Mouse (Mus musculus) layer of hippocampus, adult 2 months (tissue): ENCODE data around the gene Ddx46. TPM values are rescaled to one million over a fixed set of nuclear protein-coding genes. Genes with fewer than 3 reads are reported as not detected.
A peak's percentile ranks its signal among the peaks of the same experiment; 100 is the strongest.
"Not testable (repeated sequence)": the region's sequence is repeated elsewhere in the genome, so short reads cannot be mapped to it uniquely, and the experiment has no call there.

Experiments
- DNase-seq, 2 experiments: peaks; one replicate each; pipeline ENCODE4 v3.0.0; 2022; ENCODE audit warnings: low spot score in 2 of 2
- H3K27ac ChIP-seq: fragments of 200-600 bp; 2 replicates; pipeline ENCODE4 v1.8.1; 2022
- H3K4me3 ChIP-seq: fragments of 200-600 bp; 2 replicates; pipeline ENCODE4 v1.8.1; 2022; ENCODE audit warnings: mild to moderate bottlenecking
- CTCF ChIP-seq: fragments of 200-600 bp; conservative IDR thresholded peaks from 2 replicates; pipeline ENCODE4 v1.8.1; 2022; ENCODE audit warnings: antibody characterized with exemption, mild to moderate bottlenecking, moderate library complexity
- total RNA-seq, 2 experiments: library from RNA; stranded (reverse); gene quantifications; 2 replicates each; pipeline ENCODE4 v1.2.3; 2021

Ddx46 gene
- total RNA-seq, 2 experiments from 2014 or later = 50.8 to 54.8 TPM

- TF ChIP-seq CTCF = no peak
- DNase-seq = no peak
Measured at GRCm38 (mm10) chr13:55607624-55608006, 27.2 kb upstream of the Ddx46 start.

DNA sequence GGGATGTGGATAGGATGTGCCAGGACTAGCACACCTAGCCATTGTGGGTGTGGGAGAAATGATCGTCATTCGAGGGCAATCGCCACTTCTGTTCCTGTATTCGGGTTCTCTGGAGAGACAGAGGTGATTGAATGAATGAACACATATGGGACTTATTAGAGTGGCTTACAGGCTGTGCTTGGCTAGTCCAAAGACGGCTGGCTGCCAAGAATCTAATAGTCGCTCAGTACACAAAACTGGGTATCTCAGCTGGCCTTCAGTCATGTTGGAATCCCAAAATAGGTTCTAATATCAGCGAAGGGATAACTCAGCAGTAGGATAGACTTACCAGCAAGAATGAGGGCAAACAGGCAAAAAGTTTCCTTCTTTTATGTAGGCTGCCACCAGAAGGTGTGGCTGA is 22.8 kb upstream of the Ddx46 start:
- TF ChIP-seq CTCF = no peak
- DNase-seq = no peak
- no peak overlapping the region for H3K27ac ChIP-seq
- no peak overlapping the region for H3K4me3 ChIP-seq

More at GRCm38 (mm10) chr13:55607624-55608006, 27.2 kb upstream of the Ddx46 start:
- Histone ChIP-seq H3K27ac (peak overlapping the region; percentile 84), H3K4me3 (no peak overlapping the region)

GRCm38 (mm10) chr13:55613471-55613870 is 21.4 kb upstream of the Ddx46 start:
- DNase-seq = no peak
- TF ChIP-seq CTCF = no peak
- H3K4me3 ChIP-seq = no peak overlapping the region
- H3K27ac ChIP-seq = no peak overlapping the region

DNA sequence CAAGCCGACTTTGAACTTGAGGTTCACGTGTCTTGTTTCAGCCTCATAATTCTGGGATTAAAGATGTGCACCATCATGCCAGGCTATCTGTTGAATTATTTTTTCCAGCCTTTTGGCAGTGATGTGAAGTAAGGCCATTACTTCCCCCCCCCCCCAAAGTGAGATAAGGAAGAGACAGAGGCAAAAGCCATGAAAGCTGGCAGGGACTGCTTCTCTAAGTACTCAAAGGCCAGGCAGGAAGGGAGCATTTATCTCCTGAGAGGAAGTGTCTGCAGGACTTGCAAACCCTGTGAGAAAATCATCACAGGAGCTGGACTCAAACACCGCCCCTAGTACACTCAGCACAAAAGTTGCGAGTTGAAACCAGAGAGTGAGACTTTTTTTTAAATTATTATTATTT is 15.5 kb upstream of the Ddx46 start:
- DNase-seq = no peak
- Histone ChIP-seq H3K4me3 (no peak overlapping the region), H3K27ac (no peak overlapping the region)
- TF ChIP-seq CTCF = no peak

GRCm38 (mm10) chr13:55620275-55620674 is 14.6 kb upstream of the Ddx46 start:
- no peak overlapping the region for H3K4me3 ChIP-seq
- H3K27ac ChIP-seq = no peak overlapping the region
- no peak for DNase-seq
- no peak for TF ChIP-seq CTCF

DNA sequence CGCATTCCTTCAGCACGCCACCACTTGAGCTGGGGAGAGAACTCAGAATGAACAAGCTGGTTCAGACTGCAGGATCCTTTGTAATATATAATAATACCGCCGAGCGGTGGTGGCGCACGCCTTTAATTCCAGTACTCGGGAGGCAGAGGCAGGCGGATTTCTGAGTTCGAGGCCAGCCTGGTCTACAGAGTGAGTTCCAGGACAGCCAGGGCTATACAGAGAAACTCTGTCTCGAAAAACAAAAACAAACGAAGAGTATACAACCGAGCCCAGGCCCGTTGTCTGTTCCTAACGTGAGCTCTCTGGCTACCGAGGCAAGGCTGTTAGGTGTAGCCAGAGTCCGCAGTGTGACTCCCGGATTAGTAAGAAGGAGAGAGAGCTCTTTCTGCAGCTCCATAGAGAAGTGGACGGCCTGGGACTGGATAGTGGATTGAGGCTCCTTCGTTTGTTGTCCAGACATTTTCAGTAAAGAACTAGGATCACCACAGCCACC is 12.6 kb upstream of the Ddx46 start:
- not testable (repeated sequence) for DNase-seq
- H3K27ac ChIP-seq = peak overlapping the region; percentile 99
- peak overlapping the region; percentile 90 for H3K4me3 ChIP-seq

DNA sequence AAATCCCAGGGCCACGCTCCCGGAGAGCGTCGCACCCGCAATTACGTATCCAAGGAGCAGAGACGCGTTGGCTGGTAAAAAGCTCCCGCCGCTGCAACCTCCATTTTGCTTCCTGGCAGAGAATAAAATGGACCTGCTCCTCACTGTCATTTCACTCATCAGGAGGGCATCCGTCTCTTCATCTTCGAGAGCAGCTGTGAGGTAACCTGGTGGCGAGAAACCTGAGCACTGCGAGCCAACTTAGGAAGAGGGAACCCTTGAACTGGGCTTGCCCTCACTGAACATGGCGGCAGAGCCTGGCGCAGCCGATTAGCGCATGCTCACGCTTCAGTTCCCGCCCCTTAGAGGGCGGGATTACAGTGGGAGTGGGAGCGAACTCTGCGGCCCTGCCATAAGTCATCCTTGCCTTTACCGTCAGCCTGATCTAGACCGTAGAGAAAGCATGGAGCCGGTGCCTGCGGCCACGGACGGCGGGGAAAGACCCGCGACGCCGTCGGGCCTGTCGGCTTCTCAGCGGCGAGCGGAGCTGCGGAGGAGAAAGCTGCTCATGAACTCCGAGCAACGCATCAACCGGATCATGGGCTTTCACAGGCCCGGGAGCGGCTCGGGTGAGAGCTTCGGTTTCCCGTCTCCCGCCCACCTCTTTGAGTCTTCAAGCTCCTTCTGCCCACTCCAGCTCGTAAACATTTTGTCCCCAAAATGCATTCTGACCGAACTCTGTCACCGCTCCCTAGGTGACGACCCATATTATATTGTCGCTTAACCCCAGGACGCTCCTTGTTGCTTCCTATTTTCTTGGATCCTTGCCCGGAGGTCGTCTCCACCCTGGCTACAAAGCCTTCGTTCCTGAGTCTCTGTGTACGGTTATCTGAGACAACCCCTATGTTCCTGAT is 11.9 kb upstream of the Ddx46 start, which contains the start of gene Caml:
TSS of gene Caml (plus strand) at position 357 of the 893 bp plus-strand sequence.
- peak within 1 kb of the TSS; percentile 99 for H3K27ac ChIP-seq
- peak; percentile 77 to 83 for DNase-seq
- peak within 1 kb of the TSS; percentile 90 for H3K4me3 ChIP-seq
- TF ChIP-seq CTCF = no peak

DNA sequence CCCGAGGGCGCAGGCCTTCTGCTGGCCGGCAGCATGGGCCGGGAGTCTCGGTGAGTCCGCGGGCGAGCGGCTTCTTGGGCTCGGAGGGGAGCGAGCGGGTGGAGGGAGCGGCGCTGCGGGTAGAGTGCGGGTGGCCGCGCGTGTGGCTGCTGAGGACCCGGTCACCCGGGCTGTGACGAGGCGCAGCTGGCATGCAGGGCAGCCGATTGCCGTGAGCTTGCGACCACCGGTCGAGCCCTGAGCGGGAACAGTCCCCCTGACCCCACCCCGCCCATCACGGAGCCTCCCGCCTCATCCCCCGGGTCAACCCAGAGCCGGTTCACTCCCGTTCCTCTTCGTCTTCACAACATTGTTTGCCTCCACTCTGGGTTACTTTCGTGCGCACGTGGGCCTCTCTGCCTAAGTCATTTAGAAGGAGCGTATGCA is 332 bp downstream of the Ddx46 start:
- H3K4me3 ChIP-seq = peak overlapping the region; percentile 89
- TF ChIP-seq CTCF = no peak
- DNase-seq = no peak
- H3K27ac ChIP-seq = peak overlapping the region; percentile 90

- no peak for TF ChIP-seq CTCF
- H3K27ac ChIP-seq = peak overlapping the region; percentile 47; the same call in 1 of the 2 replicates
- no peak for DNase-seq
- H3K4me3 ChIP-seq = peak overlapping the region; percentile 24; the same call in 1 of the 2 replicates
Measured at GRCm38 (mm10) chr13:55636185-55636983, 1.6 kb downstream of the Ddx46 start.

- H3K4me3 ChIP-seq, H3K27ac ChIP-seq: not testable (repeated sequence)
- peak; percentile 69 to 87 for DNase-seq
- TF ChIP-seq CTCF = peak; percentile 86
Measured at GRCm38 (mm10) chr13:55640480-55640879, 5.7 kb downstream of the Ddx46 start.

GRCm38 (mm10) chr13:55644525-55644924 is 9.7 kb downstream of the Ddx46 start:
- TF ChIP-seq CTCF = peak; percentile 69
- Histone ChIP-seq H3K27ac (no peak overlapping the region), H3K4me3 (no peak overlapping the region)
- DNase-seq = no peak

GRCm38 (mm10) chr13:55650098-55650497 is 15.3 kb downstream of the Ddx46 start:
- Histone ChIP-seq H3K27ac (no peak overlapping the region), H3K4me3 (no peak overlapping the region)
- DNase-seq = no peak
- peak; percentile 51 for TF ChIP-seq CTCF

GRCm38 (mm10) chr13:55650980-55651379 is 16.2 kb downstream of the Ddx46 start:
- TF ChIP-seq CTCF = no peak
- no peak overlapping the region for H3K4me3 ChIP-seq
- DNase-seq = no peak
- H3K27ac ChIP-seq = no peak overlapping the region
